Mouse (Mus musculus) adrenal gland, postnatal 14 days (tissue): ENCODE data around the gene Lrrc57. TPM values are rescaled to one million over a fixed set of nuclear protein-coding genes. Genes with fewer than 3 reads are reported as not detected.

Source experiments
- DNase-seq: peaks from one replicate; pipeline ENCODE4 v3.0.0; 2021; ENCODE audit warnings: mixed read lengths
- long read RNA-seq, 2 experiments: library from polyadenylated mRNA; stranded (forward); transcript quantifications; one replicate each; pipeline ENCODE4 v2.0.0; 2021
- total RNA-seq: library from RNA; stranded (reverse); gene quantifications from 2 replicates; pipeline ENCODE4 v1.2.3, GENCODE M21; 2021

Lrrc57 gene
- total RNA-seq = 13.5 and 15.4 TPM in 2 replicates
- long read RNA-seq, experiment 1, transcript Lrrc57-204 (6 exons, 1,961 nt) = major isoform, 5 of 26 reads
- long read RNA-seq, experiment 1, transcript Lrrc57-202 (6 exons, 1,962 nt) = major isoform, 5 of 26 reads
- long read RNA-seq, experiment 1, partial matches to known transcripts = 1 of 26 reads
- long read RNA-seq, experiment 1, other reads (novel, unspliced or antisense) = 14 of 26 reads
- long read RNA-seq, experiment 2, transcript Lrrc57-202 (6 exons, 1,962 nt) = major isoform, 5 of 23 reads
- long read RNA-seq, experiment 2, partial matches to known transcripts = 1 of 23 reads
- long read RNA-seq, experiment 2, other reads (novel, unspliced or antisense) = 14 of 23 reads

- DNase-seq = peak; percentile 97
These were observed at the start of gene Lrrc57, which contains the start of gene Haus2 for GRCm38 (mm10) chr2:120608830-120609723. TSS of gene Lrrc57 (minus strand) at chr2:120609520. TSS of gene Haus2 (plus strand) at chr2:120609383.

GRCm38 (mm10) chr2:120658486-120658885, 49.2 kb upstream of the Lrrc57 start:
- DNase-seq = no peak

- DNase-seq = no peak
These were observed 47.4 kb upstream of the Lrrc57 start for GRCm38 (mm10) chr2:120656711-120657110.

- DNase-seq = no peak
These were observed 46.6 kb upstream of the Lrrc57 start for GRCm38 (mm10) chr2:120655905-120656304.

- no peak for DNase-seq
These were observed 45.4 kb upstream of the Lrrc57 start for GRCm38 (mm10) chr2:120654693-120655092.

GRCm38 (mm10) chr2:120652925-120653284, 43.6 kb upstream of the Lrrc57 start:
- no peak for DNase-seq

GRCm38 (mm10) chr2:120652256-120652924, 43.1 kb upstream of the Lrrc57 start:
- no peak for DNase-seq

- no peak for DNase-seq
These were observed 37.5 kb upstream of the Lrrc57 start for GRCm38 (mm10) chr2:120646777-120647176.

GRCm38 (mm10) chr2:120643836-120644235, 34.5 kb upstream of the Lrrc57 start:
- peak; percentile 27 for DNase-seq

GRCm38 (mm10) chr2:120640835-120641234, 31.5 kb upstream of the Lrrc57 start:
- no peak for DNase-seq

- no peak for DNase-seq
These were observed 22.6 kb upstream of the Lrrc57 start for GRCm38 (mm10) chr2:120631957-120632356.

- DNase-seq = no peak
These were observed 22.2 kb upstream of the Lrrc57 start for GRCm38 (mm10) chr2:120631521-120631920.

GRCm38 (mm10) chr2:120630655-120631054, 21.3 kb upstream of the Lrrc57 start:
- DNase-seq = no peak

- DNase-seq = no peak
These were observed 20.9 kb upstream of the Lrrc57 start for GRCm38 (mm10) chr2:120630246-120630645.

- DNase-seq = peak; percentile 99
These were observed 19.8 kb upstream of the Lrrc57 start, which contains the start of gene Stard9 for GRCm38 (mm10) chr2:120628886-120629735. TSS of gene Stard9 (plus strand) at chr2:120629121.

- no peak for DNase-seq
These were observed 19.0 kb upstream of the Lrrc57 start for GRCm38 (mm10) chr2:120628076-120628865.

- no peak for DNase-seq
These were observed 13.6 kb upstream of the Lrrc57 start for GRCm38 (mm10) chr2:120622920-120623319.

- DNase-seq = no peak
These were observed 10.2 kb upstream of the Lrrc57 start for GRCm38 (mm10) chr2:120619538-120619937.

GRCm38 (mm10) chr2:120616279-120617163, 7.2 kb upstream of the Lrrc57 start:
- no peak for DNase-seq
